Mouse (Mus musculus) thymus, postnatal 36 days (tissue): ENCODE results near the gene Dync1li1.
A peak's percentile ranks its signal among the peaks of the same experiment; 100 is the strongest.
"Not testable (repeated sequence)": the region's sequence is repeated elsewhere in the genome, so short reads cannot be mapped to it uniquely, and the experiment has no call there.

Source experiments
- DNase-seq, 2 experiments: peaks; one replicate each; pipeline ENCODE4 v3.0.0; 2022; ENCODE audit warnings: mixed read lengths in 2 of 2

The Dync1li1 gene

GRCm38 (mm10) chr9:114678576-114678975 is 10.0 kb upstream of the Dync1li1 start:
- DNase-seq, result no peak

- no peak for DNase-seq
Measured at GRCm38 (mm10) chr9:114679944-114680343, 8.6 kb upstream of the Dync1li1 start.

- DNase-seq, result no peak
Measured at GRCm38 (mm10) chr9:114680531-114680930, 8.1 kb upstream of the Dync1li1 start.

- no peak for DNase-seq
Measured at GRCm38 (mm10) chr9:114682193-114682592, 6.4 kb upstream of the Dync1li1 start.

GRCm38 (mm10) chr9:114686245-114686644 is 2.3 kb upstream of the Dync1li1 start:
- no peak for DNase-seq

GRCm38 (mm10) chr9:114687639-114688038 is 951 bp upstream of the Dync1li1 start:
- DNase-seq, result no peak

GRCm38 (mm10) chr9:114688953-114689407 is 390 bp downstream of the Dync1li1 start:
- no peak for DNase-seq

- DNase-seq, result no peak
Measured at GRCm38 (mm10) chr9:114690119-114690601, 1.6 kb downstream of the Dync1li1 start.

GRCm38 (mm10) chr9:114691112-114691511 is 2.5 kb downstream of the Dync1li1 start:
- DNase-seq, result no peak

- not testable (repeated sequence) for DNase-seq
Measured at GRCm38 (mm10) chr9:114695662-114696061, 7.1 kb downstream of the Dync1li1 start.

- no peak for DNase-seq
Measured at GRCm38 (mm10) chr9:114697072-114697471, 8.5 kb downstream of the Dync1li1 start.

- DNase-seq, result no peak
Measured at GRCm38 (mm10) chr9:114697926-114698325, 9.3 kb downstream of the Dync1li1 start.

GRCm38 (mm10) chr9:114699262-114699661 is 10.7 kb downstream of the Dync1li1 start:
- DNase-seq, result no peak

GRCm38 (mm10) chr9:114699882-114700665 is 11.5 kb downstream of the Dync1li1 start:
- DNase-seq, result no peak

- DNase-seq, result no peak
Measured at GRCm38 (mm10) chr9:114701031-114701430, 12.4 kb downstream of the Dync1li1 start.

GRCm38 (mm10) chr9:114701921-114702320 is 13.3 kb downstream of the Dync1li1 start:
- no peak for DNase-seq

GRCm38 (mm10) chr9:114707805-114708204 is 19.2 kb downstream of the Dync1li1 start:
- no peak for DNase-seq

- DNase-seq, result peak; percentile 30 to 37
Measured at GRCm38 (mm10) chr9:114710345-114710744, 21.8 kb downstream of the Dync1li1 start.

GRCm38 (mm10) chr9:114713481-114713880 is 24.9 kb downstream of the Dync1li1 start:
- no peak for DNase-seq

GRCm38 (mm10) chr9:114716677-114717331 is 28.2 kb downstream of the Dync1li1 start:
- no peak for DNase-seq

- DNase-seq, result no peak
Measured at GRCm38 (mm10) chr9:114727315-114727714, 38.7 kb downstream of the Dync1li1 start.

- not testable (repeated sequence) for DNase-seq
Measured at GRCm38 (mm10) chr9:114728432-114728831, 39.8 kb downstream of the Dync1li1 start.

- peak; percentile 30 to 47 for DNase-seq
Measured at GRCm38 (mm10) chr9:114729911-114730805, 41.6 kb downstream of the Dync1li1 start.
